ENCODE assay signal across 19 mouse cellular contexts in genomic region chr5:135072720-135073119, GRCm38 (mm10). TPM values are rescaled to one million over a fixed set of nuclear protein-coding genes. Genes with fewer than 3 reads are reported as not detected.
DNase-seq lines count a peak whose midpoint lies in the region; ATAC-seq and TF ChIP-seq lines count a peak whose summit lies in the region.
"Had no signal": no experiment of that assay in that cellular context is flagged by ENCODE, and none has a peak within 500 bp of the region (broad histone marks: within the 10 kb centered on the region; RNA-seq: fewer than 3 reads in every experiment).

No protein-coding gene starts in this region.

- intact Hi-C loops in left cerebral cortex, postnatal 4 days (cut with DNase I): no loop called here

- no peak overlapping the region for H3K4me3 ChIP-seq in kidney, embryonic 14.5 days (ENCODE audit: low read length)
- no peak overlapping the region for H3K4me3 ChIP-seq in midbrain, embryonic 10.5 days
- no peak overlapping the region for H3K4me3 ChIP-seq in midbrain, embryonic 15.5 days
- H3K4me3 ChIP-seq in ES-E14 (ENCODE audit: insufficient read depth in 1 of 2, low read depth in 1 of 2, low read length in 2 of 2, poor library complexity in 1 of 2, severe bottlenecking in 1 of 2): peak overlapping the region in 1 of 2 experiments; percentile 53; a peak in 3 of 4 replicates
- H3K4me3 ChIP-seq: hindbrain, embryonic 13.5 days had no signal

- H3K4me1 ChIP-seq in kidney, embryonic 14.5 days (ENCODE audit: control insufficient read depth, insufficient read depth, low read length): peaks cover 12% of the 10 kb centered on the region
- H3K4me1 ChIP-seq in midbrain, embryonic 10.5 days: peaks cover 33% of the 10 kb centered on the region
- peaks cover 20% of the 10 kb centered on the region for H3K4me1 ChIP-seq in midbrain, embryonic 15.5 days
- peaks cover 0 to 31% of the 10 kb centered on the region in 2 experiments; a peak in 2 of 4 replicates for H3K4me1 ChIP-seq in ES-E14 (ENCODE audit: control insufficient read depth in 2 of 2, insufficient read depth in 2 of 2, low read length in 2 of 2, poor library complexity in 1 of 2)

- no peaks in the 10 kb centered on the region for H3K9me3 ChIP-seq in kidney, embryonic 14.5 days (ENCODE audit: control insufficient read depth, low read length)
- H3K9me3 ChIP-seq in midbrain, embryonic 10.5 days (replicated peaks): no peaks in the 10 kb centered on the region
- no peaks in the 10 kb centered on the region for H3K9me3 ChIP-seq in midbrain, embryonic 15.5 days
- H3K9me3 ChIP-seq in ES-E14 (ENCODE audit: control insufficient read depth, insufficient read depth, low read depth, low read length): no peaks in the 10 kb centered on the region
- H3K9me3 ChIP-seq: heart, embryonic 10.5 days; hindbrain, embryonic 13.5 days had no signal

- H3K9ac ChIP-seq in kidney, embryonic 14.5 days (ENCODE audit: low read depth, low read length): peak overlapping the region; percentile 44; the same call in 1 of the 2 replicates
- no peak overlapping the region for H3K9ac ChIP-seq in midbrain, embryonic 15.5 days
- peak overlapping the region; percentile 59; the same call in 1 of the 2 replicates for H3K9ac ChIP-seq in ES-E14 (ENCODE audit: insufficient read depth, low read depth, low read length, poor library complexity, severe bottlenecking)

- no peak for DNase-seq in kidney, postnatal 25 days
- no peak for DNase-seq in midbrain, embryonic 10.5 days (ENCODE audit: low spot score)
- peak; percentile 54 for DNase-seq in ES-E14 (ENCODE audit: low read depth, low spot score)
- no peak for DNase-seq in left cerebral cortex, postnatal 4 days
- no peak for DNase-seq in lung, postnatal 25 days (ENCODE audit: low spot score)
- DNase-seq: adrenal gland, adult 2 months; adrenal gland, postnatal 25 days; cerebellum, adult 18-20 months; heart, adult 18-20 months; heart, postnatal 10 days; heart, postnatal 4 days had no signal

- no peaks in the 10 kb centered on the region for H3K27me3 ChIP-seq in kidney, embryonic 14.5 days (ENCODE audit: control insufficient read depth, insufficient read depth, low read length)
- H3K27me3 ChIP-seq in midbrain, embryonic 10.5 days (ENCODE audit: low read depth, poor library complexity, severe bottlenecking): no peaks in the 10 kb centered on the region
- no peaks in the 10 kb centered on the region for H3K27me3 ChIP-seq in midbrain, embryonic 15.5 days (replicated peaks)
- H3K27me3 ChIP-seq: hindbrain, embryonic 13.5 days had no signal

- ATAC-seq in kidney, embryonic 14.5 days (ENCODE audit: low FRiP score, low TSS enrichment): no peak
- no peak for ATAC-seq in midbrain, embryonic 15.5 days (replicated peaks)
- ATAC-seq: forebrain, embryonic 14.5 days; hindbrain, postnatal 0 days had no signal

- 71% methylated on average over 6 of the region's 6 CpGs for WGBS in kidney, embryonic 14.5 days
- WGBS in midbrain, embryonic 10.5 days: 59% methylated on average over 6 of the region's 6 CpGs
- 73% methylated on average over 6 of the region's 6 CpGs for WGBS in midbrain, embryonic 15.5 days

- in situ Hi-C loops in ES-E14 (cut with MboI; ENCODE audit: low sequenced_read_pairs in 2 of 2, unreplicated experiment in 2 of 2): no loop called here

- H3K27ac ChIP-seq in kidney, embryonic 14.5 days (ENCODE audit: low read depth, low read length): no peak overlapping the region
- H3K27ac ChIP-seq in midbrain, embryonic 10.5 days (replicated peaks): peak overlapping the region; percentile 65; the same call in 1 of the 2 replicates
- no peak overlapping the region for H3K27ac ChIP-seq in midbrain, embryonic 15.5 days
- H3K27ac ChIP-seq in ES-E14 (ENCODE audit: insufficient read depth, low read depth, low read length, poor library complexity, severe bottlenecking): peak overlapping the region; percentile 63
- H3K27ac ChIP-seq: hindbrain, embryonic 13.5 days; hindbrain, postnatal 0 days had no signal

- H3K4me2 ChIP-seq in kidney, embryonic 14.5 days (replicated peaks; ENCODE audit: low read depth, low read length): no peak overlapping the region
- H3K4me2 ChIP-seq in midbrain, embryonic 15.5 days: no peak overlapping the region
- H3K4me2 ChIP-seq: hindbrain, embryonic 13.5 days had no signal

- H3K36me3 ChIP-seq in kidney, embryonic 14.5 days (ENCODE audit: control insufficient read depth, insufficient read depth, low read length): peaks cover 5% of the 10 kb centered on the region; the same call in 1 of the 2 replicates
- H3K36me3 ChIP-seq in midbrain, embryonic 10.5 days: peaks cover 45% of the 10 kb centered on the region
- H3K36me3 ChIP-seq in midbrain, embryonic 15.5 days (replicated peaks): peaks cover 8% of the 10 kb centered on the region; the same call in 1 of the 2 replicates
- no peaks in the 10 kb centered on the region for H3K36me3 ChIP-seq in ES-E14 (ENCODE audit: control insufficient read depth, insufficient read depth, low read length, poor library complexity, severe bottlenecking)

TF ChIP-seq in ES-E14, 5 proteins besides CTCF, POLR2A, EP300 and RAD21:
- no peak for TF ChIP-seq CHD2 (IDR thresholded peaks at IDR 0.05; ENCODE audit: low read depth, low read length)
- no peak for TF ChIP-seq MAFK (IDR thresholded peaks at IDR 0.05; ENCODE audit: insufficient read depth, low read depth, low read length)
- no peak for TF ChIP-seq ZNF384 (IDR thresholded peaks at IDR 0.05; ENCODE audit: low read depth, low read length)
- TF ChIP-seq ZC3H11A (IDR thresholded peaks at IDR 0.05; ENCODE audit: borderline replicate concordance, low read depth, low read length): no peak
- no peak for TF ChIP-seq HCFC1 (IDR thresholded peaks at IDR 0.05; ENCODE audit: borderline replicate concordance, insufficient read depth, low read length)

RNA-seq across cellular contexts. Expression of gene Vps37d, which starts 5.3 kb away (rescaled TPM):
- polyA plus RNA-seq in kidney, embryonic 14.5 days (2014; fragmentation: Nextera tagmentation; extraction: Ambion mirVana): 8.9 and 12.6 TPM in 2 replicates
- 7.2 and 11.2 TPM in 2 replicates for polyA plus RNA-seq in midbrain, embryonic 10.5 days (2016; fragmentation: Nextera tagmentation; extraction: Ambion mirVana)
- polyA plus RNA-seq in midbrain, embryonic 15.5 days (2015; fragmentation: Nextera tagmentation; extraction: Ambion mirVana): 39.5 and 47.8 TPM in 2 replicates
- total RNA-seq in ES-E14 (2012; rRNA removed): 2.0 and 3.0 TPM in 2 replicates
- 10 to 100 TPM; 46.1 TPM for total RNA-seq in left cerebral cortex, postnatal 4 days (2021)

RNA-seq across cellular contexts. Expression of gene Bud23, which starts 8.0 kb away (rescaled TPM):
- 118 and 156 TPM in 2 replicates for polyA plus RNA-seq in kidney, embryonic 14.5 days (2014; fragmentation: Nextera tagmentation; extraction: Ambion mirVana)
- 158 and 179 TPM in 2 replicates for polyA plus RNA-seq in midbrain, embryonic 10.5 days (2016; fragmentation: Nextera tagmentation; extraction: Ambion mirVana)
- 78.1 and 82.5 TPM in 2 replicates for polyA plus RNA-seq in midbrain, embryonic 15.5 days (2015; fragmentation: Nextera tagmentation; extraction: Ambion mirVana)
- total RNA-seq in ES-E14 (2012; rRNA removed): 110 and 112 TPM in 2 replicates
- total RNA-seq in left cerebral cortex, postnatal 4 days (2021): 10 to 100 TPM; 51.7 to 52.1 TPM

RNA-seq across cellular contexts. Expression of gene Dnajc30, which starts 8.7 kb away (rescaled TPM):
- 33.4 and 34.4 TPM in 2 replicates for polyA plus RNA-seq in kidney, embryonic 14.5 days (2014; fragmentation: Nextera tagmentation; extraction: Ambion mirVana)
- 27.2 and 28.3 TPM in 2 replicates for polyA plus RNA-seq in midbrain, embryonic 10.5 days (2016; fragmentation: Nextera tagmentation; extraction: Ambion mirVana)
- polyA plus RNA-seq in midbrain, embryonic 15.5 days (2015; fragmentation: Nextera tagmentation; extraction: Ambion mirVana): 43.4 and 47.8 TPM in 2 replicates
- 6.2 and 8.3 TPM in 2 replicates for total RNA-seq in ES-E14 (2012; rRNA removed)
- 10 to 100 TPM; 27.4 to 30.1 TPM for total RNA-seq in left cerebral cortex, postnatal 4 days (2021)

RNA-seq across cellular contexts. Expression of gene Mlxipl, which starts 17.0 kb away (rescaled TPM):
- polyA plus RNA-seq in kidney, embryonic 14.5 days (2014; fragmentation: Nextera tagmentation; extraction: Ambion mirVana): 3.9 and 6.4 TPM in 2 replicates
- polyA plus RNA-seq in midbrain, embryonic 10.5 days (2016; fragmentation: Nextera tagmentation; extraction: Ambion mirVana): 2.0 TPM in 2 replicates
- 0.81 and 0.91 TPM in 2 replicates for polyA plus RNA-seq in midbrain, embryonic 15.5 days (2015; fragmentation: Nextera tagmentation; extraction: Ambion mirVana)
- 7.6 and 11.7 TPM in 2 replicates for total RNA-seq in ES-E14 (2012; rRNA removed)
- 1 to 10 TPM; 1.6 to 2.4 TPM for total RNA-seq in left cerebral cortex, postnatal 4 days (2021)
- total RNA-seq: MEL had no signal
- polyA plus RNA-seq: C2C12 had no signal

RNA-seq across cellular contexts. Expression of gene Stx1a, which starts 49.4 kb away (rescaled TPM):
- 11.5 and 13.5 TPM in 2 replicates for polyA plus RNA-seq in kidney, embryonic 14.5 days (2014; fragmentation: Nextera tagmentation; extraction: Ambion mirVana)
- polyA plus RNA-seq in midbrain, embryonic 10.5 days (2016; fragmentation: Nextera tagmentation; extraction: Ambion mirVana): 13.3 and 17.5 TPM in 2 replicates
- polyA plus RNA-seq in midbrain, embryonic 15.5 days (2015; fragmentation: Nextera tagmentation; extraction: Ambion mirVana): 156 and 157 TPM in 2 replicates
- total RNA-seq in ES-E14 (2012; rRNA removed): 9.5 and 14.6 TPM in 2 replicates
- 100 to 1,000 TPM; 261 to 264 TPM for total RNA-seq in left cerebral cortex, postnatal 4 days (2021)

Comparison
In these comparisons a context has a peak if more than half of its experiments do, and no peak if none do; other contexts are left out.
1. H3K27ac ChIP-seq: peak in midbrain, embryonic 10.5 days (single experiment) and ES-E14 (single experiment); none in kidney, embryonic 14.5 days (single experiment) and midbrain, embryonic 15.5 days (single experiment).